ENCODE assay signal across 10 mouse cellular contexts in genomic region chr14:54481402-54481801, GRCm38 (mm10). TPM values are rescaled to one million over a fixed set of nuclear protein-coding genes. Genes with fewer than 3 reads are reported as not detected.
DNase-seq lines count a peak whose midpoint lies in the region; ATAC-seq and TF ChIP-seq lines count a peak whose summit lies in the region.
"Had no signal": no experiment of that assay in that cellular context is flagged by ENCODE, and none has a peak within 500 bp of the region (broad histone marks: within the 10 kb centered on the region; RNA-seq: fewer than 3 reads in every experiment).

No protein-coding gene starts in this region.

- H3ac ChIP-seq in myocyte (ENCODE audit: control insufficient read depth, insufficient read length): no peak overlapping the region

- H3K4me1 ChIP-seq in thymus, adult 2 months (replicated peaks; ENCODE audit: control insufficient read depth, insufficient read depth, low read length): peaks cover 40% of the 10 kb centered on the region
- H3K4me1 ChIP-seq in neural tube, embryonic 15.5 days: peaks cover 32% of the 10 kb centered on the region

- no peaks in the 10 kb centered on the region for H3K9me3 ChIP-seq in neural tube, embryonic 15.5 days (replicated peaks)
- H3K9me3 ChIP-seq: liver, embryonic 13.5 days had no signal

- DNase-seq in thymus, adult 2 months: peak; percentile 40
- DNase-seq in thymus, adult 18-20 months: no peak
- peak; percentile 44 to 52 for DNase-seq in adrenal gland, postnatal 36 days
- no peak for DNase-seq in right cerebral cortex, adult 18-20 months
- no peak for DNase-seq in heart, postnatal 10 days
- no peak for DNase-seq in neural tube, embryonic 10.5 days (ENCODE audit: extremely low spot score, low spot score)
- DNase-seq: cerebellum, adult 18-20 months; liver, embryonic 13.5 days had no signal

- ATAC-seq in neural tube, embryonic 15.5 days (ENCODE audit: low FRiP score): no peak

- no peak for TF ChIP-seq CTCF in thymus, adult 2 months (IDR thresholded peaks at IDR 0.05; ENCODE audit: borderline replicate concordance, control insufficient read depth, extremely low read depth, insufficient read depth, low read length, poor library complexity)

- H3K9ac ChIP-seq in neural tube, embryonic 15.5 days (replicated peaks): no peak overlapping the region
- H3K9ac ChIP-seq: liver, embryonic 13.5 days had no signal

- H3K4me3 ChIP-seq in thymus, adult 2 months (ENCODE audit: control insufficient read depth, insufficient read depth, low read length): no peak overlapping the region
- H3K4me3 ChIP-seq in myocyte: peak overlapping the region; percentile 23
- no peak overlapping the region for H3K4me3 ChIP-seq in neural tube, embryonic 15.5 days (replicated peaks)
- H3K4me3 ChIP-seq: liver, embryonic 13.5 days had no signal

- intact Hi-C loops in heart, postnatal 10 days (cut with DNase I): no loop called here

- H3K27ac ChIP-seq in thymus, adult 2 months (ENCODE audit: control insufficient read depth, insufficient read depth, low read length): peak overlapping the region; percentile 85
- no peak overlapping the region for H3K27ac ChIP-seq in neural tube, embryonic 15.5 days (replicated peaks)
- H3K27ac ChIP-seq: liver, embryonic 13.5 days had no signal

- 0 out of 2 replicates have a peak, but pooled peaks have one; percentile 4 for TF ChIP-seq POLR2A in thymus, adult 2 months (IDR thresholded peaks at IDR 0.05; ENCODE audit: control insufficient read depth, extremely low read depth, insufficient read depth, low read length, poor library complexity)
- no peak for TF ChIP-seq POLR2A in myocyte (IDR thresholded peaks at IDR 0.05; ENCODE audit: insufficient read length, low read depth)

- 14% methylated on average over 8 of the region's 8 CpGs for WGBS in thymus, adult 2 months
- 85% methylated on average over 8 of the region's 8 CpGs for WGBS in neural tube, embryonic 15.5 days

- H3K36me3 ChIP-seq in thymus, adult 2 months (ENCODE audit: control insufficient read depth, insufficient read depth, low read length): no peaks in the 10 kb centered on the region
- H3K36me3 ChIP-seq in myocyte (ENCODE audit: control insufficient read depth, insufficient read depth): no peaks in the 10 kb centered on the region
- H3K36me3 ChIP-seq in neural tube, embryonic 15.5 days: no peaks in the 10 kb centered on the region
- H3K36me3 ChIP-seq: liver, embryonic 13.5 days had no signal

- no peaks in the 10 kb centered on the region for H3K27me3 ChIP-seq in thymus, adult 2 months (ENCODE audit: control insufficient read depth, insufficient read depth, low read length)
- no peaks in the 10 kb centered on the region for H3K27me3 ChIP-seq in myocyte (ENCODE audit: control insufficient read depth, insufficient read depth, insufficient read length)
- H3K27me3 ChIP-seq in neural tube, embryonic 15.5 days (replicated peaks): peaks cover 19% of the 10 kb centered on the region; the same call in 1 of the 2 replicates

- peak overlapping the region; percentile 70 for H3K4me2 ChIP-seq in myocyte (ENCODE audit: low read depth)
- H3K4me2 ChIP-seq in neural tube, embryonic 15.5 days: no peak overlapping the region
- H3K4me2 ChIP-seq: liver, embryonic 13.5 days had no signal

- H3K79me2 ChIP-seq in myocyte (ENCODE audit: control insufficient read depth, insufficient read depth): no peaks in the 10 kb centered on the region

TF ChIP-seq in myocyte, 11 proteins besides CTCF, POLR2A, EP300 and RAD21:
- TF ChIP-seq CEBPB (IDR thresholded peaks at IDR 0.05; ENCODE audit: insufficient read depth, poor library complexity, severe bottlenecking) (peak; percentile 66), MYOD1 (IDR thresholded peaks at IDR 0.05; ENCODE audit: control insufficient read depth in 1 of 3, insufficient read length in 2 of 3, low read depth in 2 of 3) (no peak)

RNA-seq across cellular contexts. Expression of gene Rem2, which starts 5.5 kb away (rescaled TPM):
- 0.82 and 1.00 TPM in 2 replicates for polyA plus RNA-seq in thymus, adult 2 months (2012; rRNA removed)
- under 1 TPM; 0.66 to 0.79 TPM for total RNA-seq in adrenal gland, postnatal 36 days (2021)
- 0.20 TPM for polyA plus RNA-seq in myocyte (2012; fragmentation: generic; extraction: Trizol)
- total RNA-seq in heart, postnatal 10 days (2021): not detected
- polyA plus RNA-seq in neural tube, embryonic 15.5 days (2015; fragmentation: Nextera tagmentation; extraction: Ambion mirVana): 32.3 and 44.0 TPM in 2 replicates

RNA-seq across cellular contexts. Expression of gene Lrp10, which starts 17.5 kb away (rescaled TPM):
- 308 and 317 TPM in 2 replicates for polyA plus RNA-seq in thymus, adult 2 months (2012; rRNA removed)
- 100 to 1,000 TPM; 106 to 131 TPM for total RNA-seq in adrenal gland, postnatal 36 days (2021)
- polyA plus RNA-seq in myocyte (2012; fragmentation: generic; extraction: Trizol): 81.8 TPM
- total RNA-seq in heart, postnatal 10 days (2021): 10 to 100 TPM; 87.9 to 91.3 TPM
- 31.8 and 33.7 TPM in 2 replicates for polyA plus RNA-seq in neural tube, embryonic 15.5 days (2015; fragmentation: Nextera tagmentation; extraction: Ambion mirVana)

RNA-seq across cellular contexts. Expression of gene Prmt5, which starts 35.9 kb away (rescaled TPM):
- 48.9 and 50.5 TPM in 2 replicates for polyA plus RNA-seq in thymus, adult 2 months (2012; rRNA removed)
- 10 to 100 TPM; 43.8 to 51.3 TPM for total RNA-seq in adrenal gland, postnatal 36 days (2021)
- polyA plus RNA-seq in myocyte (2012; fragmentation: generic; extraction: Trizol): 140 TPM
- 10 to 100 TPM; 32.9 to 38.2 TPM for total RNA-seq in heart, postnatal 10 days (2021)
- 92.3 and 93.9 TPM in 2 replicates for polyA plus RNA-seq in neural tube, embryonic 15.5 days (2015; fragmentation: Nextera tagmentation; extraction: Ambion mirVana)

RNA-seq across cellular contexts. Expression of gene Mmp14, which starts 50.0 kb away (rescaled TPM):
- 76.5 and 89.3 TPM in 2 replicates for polyA plus RNA-seq in thymus, adult 2 months (2012; rRNA removed)
- total RNA-seq in adrenal gland, postnatal 36 days (2021): 10 to 100 TPM; 42.2 to 54.4 TPM
- polyA plus RNA-seq in myocyte (2012; fragmentation: generic; extraction: Trizol): 108 TPM
- total RNA-seq in heart, postnatal 10 days (2021): 100 to 1,000 TPM; 106 to 116 TPM
- polyA plus RNA-seq in neural tube, embryonic 15.5 days (2015; fragmentation: Nextera tagmentation; extraction: Ambion mirVana): 40.7 and 60.5 TPM in 2 replicates

RNA-seq across cellular contexts. Expression of gene Mrpl52, which starts 54.7 kb away (rescaled TPM):
- 211 and 214 TPM in 2 replicates for polyA plus RNA-seq in thymus, adult 2 months (2012; rRNA removed)
- 100 to 1,000 TPM; 211 to 217 TPM for total RNA-seq in adrenal gland, postnatal 36 days (2021)
- polyA plus RNA-seq in myocyte (2012; fragmentation: generic; extraction: Trizol): 483 TPM
- total RNA-seq in heart, postnatal 10 days (2021): 100 to 1,000 TPM; 143 to 155 TPM
- 236 and 303 TPM in 2 replicates for polyA plus RNA-seq in neural tube, embryonic 15.5 days (2015; fragmentation: Nextera tagmentation; extraction: Ambion mirVana)

Comparison
In these comparisons a context has a peak if more than half of its experiments do, and no peak if none do; other contexts are left out.
1. DNase-seq: peak in thymus, adult 2 months (single experiment) and adrenal gland, postnatal 36 days (2 of 2); none in thymus, adult 18-20 months (0 of 2), right cerebral cortex, adult 18-20 months (single experiment), heart, postnatal 10 days (0 of 2) and neural tube, embryonic 10.5 days (single experiment).
2. RNA of gene Rem2, which starts 5.5 kb away (polyA plus RNA-seq): 32.3 to 44.0 TPM in neural tube, embryonic 15.5 days; 0.82 to 1.00 TPM in thymus, adult 2 months and 0.20 TPM in myocyte (single experiment); every median in the first group is over 10 times any median in the second.